Mouse (Mus musculus): ENCODE data around the gene Rad51b.

DNA sequence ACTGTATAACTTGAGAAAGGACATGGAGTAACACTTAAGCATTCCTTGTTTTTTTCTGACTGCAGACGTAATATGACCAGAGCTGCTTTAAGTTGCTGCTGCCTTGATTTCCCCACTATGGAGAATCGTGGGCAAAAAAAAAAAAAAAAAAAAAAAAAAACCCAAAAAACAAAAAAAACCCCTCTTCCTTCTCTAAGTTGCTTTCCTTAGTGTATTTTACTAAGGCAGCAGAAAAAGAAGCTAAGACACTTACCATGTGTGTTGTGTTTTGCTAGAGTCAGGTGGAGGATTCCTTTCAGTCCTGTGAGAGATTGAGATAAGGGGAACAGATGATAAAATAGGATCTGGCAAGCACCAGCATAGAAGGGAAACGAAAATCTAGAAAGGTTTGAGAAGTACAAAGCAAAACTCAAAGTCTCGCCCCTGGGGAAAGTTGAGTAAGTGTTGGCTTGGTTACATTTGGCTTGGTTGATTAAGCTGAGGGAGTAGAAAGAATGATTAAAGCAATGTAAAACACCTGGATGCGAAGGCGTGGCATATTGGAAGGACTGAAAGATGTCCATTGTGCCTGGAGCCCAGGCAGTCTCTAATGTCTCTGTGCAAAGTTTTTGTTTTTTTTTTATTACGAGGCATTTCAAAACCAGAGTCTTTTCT is 72.6 kb downstream of the Rad51b start:
- TF ChIP-seq EP300 (IDR thresholded peaks at IDR 0.05; ENCODE audit: insufficient read depth, low read depth, low read length) (no peak), POLR2A (IDR thresholded peaks at IDR 0.05; ENCODE audit: insufficient read depth, low read length) (no peak)
